Mouse (Mus musculus) cerebellum, adult 2 months (tissue): ENCODE measurements around the gene Ankrd36. TPM values are rescaled to one million over a fixed set of nuclear protein-coding genes. Genes with fewer than 3 reads are reported as not detected.

Source experiments
- DNase-seq, 2 experiments: peaks; one replicate each; pipeline ENCODE4 v3.0.0; 2021
- H3K27ac ChIP-seq: fragments of 200-500 bp; 2 replicates; pipeline ENCODE4 v1.5.1; 2012; ENCODE audit warnings: low read length, control low read depth, inconsistent platforms; ENCODE audit not compliant: insufficient read depth
- H3K27me3 ChIP-seq: fragments of 200-500 bp; 2 replicates; pipeline ENCODE4 v1.6.1; 2012; ENCODE audit warnings: inconsistent platforms, mild to moderate bottlenecking, low read length, moderate library complexity; ENCODE audit not compliant: control insufficient read depth, insufficient read depth
- H3K4me1 ChIP-seq: fragments of 200-500 bp; 2 replicates; pipeline ENCODE4 v1.6.1; 2011; ENCODE audit warnings: low read length; ENCODE audit not compliant: control insufficient read depth, insufficient read depth
- H3K4me3 ChIP-seq: fragments of 200-500 bp; replicated peaks from 2 replicates; pipeline ENCODE3; 2011; ENCODE audit warnings: mild to moderate bottlenecking, low read depth, low read length, control low read depth; ENCODE audit not compliant: insufficient read depth
- CTCF ChIP-seq: fragments of 200-500 bp; IDR thresholded peaks from 2 replicates; pipeline ENCODE4 v1.5.1; 2011; ENCODE audit warnings: low read depth, mild to moderate bottlenecking, control low read depth, low read length, moderate library complexity, borderline replicate concordance; ENCODE audit not compliant: insufficient read depth
- POLR2A ChIP-seq: fragments of 200-500 bp; IDR thresholded peaks from 2 replicates; pipeline ENCODE4 v1.6.1; 2011; ENCODE audit warnings: low read length, control low read depth, borderline replicate concordance; ENCODE audit not compliant: insufficient read depth
- WGBS: fragments of 180-500 bp; shearing (Covaris S2); methylation state at CpG from one replicate; pipeline ENCODE4 v1.1.7; 2018; 5-methylcytosine and 5-hydroxymethylcytosine counted together
- polyA plus RNA-seq: library from polyadenylated mRNA; depleted of rRNA; stranded (reverse); fragments of >200 nt; gene quantifications from 2 replicates; pipeline ENCODE4 v1.2.3, GENCODE M21; 2012; rRNA removed

The Ankrd36 gene
- polyA plus RNA-seq: not detected in 2 replicates

- Histone ChIP-seq H3K4me1 (no peaks in the 10 kb centered on the region), H3K4me3 (no peak within 1 kb of the TSS), H3K27me3 (no peaks in the 10 kb centered on the region), H3K27ac (no peak within 1 kb of the TSS)
- 47% methylated on average over 12 of the region's 12 CpGs for WGBS
- TF ChIP-seq CTCF (no peak), POLR2A (no peak)
- DNase-seq: no peak
Measured at GRCm38 (mm10) chr11:5569474-5569873, at the start of gene Ankrd36. Gene Ankrd36 (plus strand): TSS chr11:5569684.

GRCm38 (mm10) chr11:5520412-5521265 lies 48.8 kb upstream of the Ankrd36 start, which contains the start of gene Xbp1:
Gene Xbp1 (plus strand): TSS chr11:5520659.
- Histone ChIP-seq H3K27ac (peak within 1 kb of the TSS; percentile 96), H3K4me3 (peak within 1 kb of the TSS; percentile 67), H3K4me1 (peaks cover 7% of the 10 kb centered on the region; the same call in 1 of the 2 replicates), H3K27me3 (no peaks in the 10 kb centered on the region)
- WGBS: under 1% methylated on average over 72 of the region's 72 CpGs
- peak; percentile 98 to 99 for DNase-seq
- TF ChIP-seq CTCF (no peak), POLR2A (peak; percentile 66)

- peaks cover 7% of the 10 kb centered on the region; the same call in 1 of the 2 replicates for H3K4me1 ChIP-seq
- WGBS: 0% methylated on average over 13 of the region's 13 CpGs
- no peak for TF ChIP-seq POLR2A
- TF ChIP-seq CTCF: no peak
- no peaks in the 10 kb centered on the region for H3K27me3 ChIP-seq
- peak overlapping the region; percentile 67 for H3K4me3 ChIP-seq
- H3K27ac ChIP-seq: peak overlapping the region; percentile 96
- DNase-seq: peak in 1 of 2 experiments; percentile 76
Measured at GRCm38 (mm10) chr11:5521266-5521515, 48.3 kb upstream of the Ankrd36 start.

GRCm38 (mm10) chr11:5521516-5522291 lies 47.8 kb upstream of the Ankrd36 start:
- Histone ChIP-seq H3K4me3 (peak overlapping the region; percentile 67), H3K27ac (peak overlapping the region; percentile 96), H3K27me3 (no peaks in the 10 kb centered on the region), H3K4me1 (peaks cover 7% of the 10 kb centered on the region; the same call in 1 of the 2 replicates)
- DNase-seq: peak; percentile 72 to 84
- under 1% methylated on average over 34 of the region's 34 CpGs for WGBS
- TF ChIP-seq POLR2A (no peak), CTCF (peak; percentile 49; the same call in 1 of the 2 replicates)

GRCm38 (mm10) chr11:5522798-5523415 lies 46.6 kb upstream of the Ankrd36 start:
- no peak for TF ChIP-seq POLR2A
- no peak for TF ChIP-seq CTCF
- DNase-seq: no peak
- Histone ChIP-seq H3K4me3 (no peak overlapping the region), H3K27ac (no peak overlapping the region), H3K4me1 (peaks cover 7% of the 10 kb centered on the region; the same call in 1 of the 2 replicates), H3K27me3 (no peaks in the 10 kb centered on the region)
- 86% methylated on average over 11 of the region's 11 CpGs for WGBS

GRCm38 (mm10) chr11:5525418-5525817 lies 44.1 kb upstream of the Ankrd36 start:
- no peak overlapping the region for H3K27ac ChIP-seq
- no peak overlapping the region for H3K4me3 ChIP-seq
- 93% methylated on average over 4 of the region's 4 CpGs for WGBS
- H3K27me3 ChIP-seq: no peaks in the 10 kb centered on the region
- DNase-seq: no peak
- peaks cover 7% of the 10 kb centered on the region; the same call in 1 of the 2 replicates for H3K4me1 ChIP-seq
- no peak for TF ChIP-seq POLR2A
- no peak for TF ChIP-seq CTCF
